Mouse (Mus musculus) midbrain, postnatal 0 days (tissue): ENCODE measurements at regions not wholly inside any gene's neighbourhood (a gene's known extent, or its start where the extent isn't known, plus 50 kb on each side); places are given as distances from the start of the nearest gene placed in this dataset.
A peak's percentile ranks its signal among the peaks of the same experiment; 100 is the strongest.

ENCODE experiments used
- ATAC-seq: fragments of 200-750 bp; cut with Nextera tagmentation; 2 replicates; pipeline ENCODE4 v1.8.0; 2017; ENCODE audit warnings: moderate number of reproducible peaks, mild to moderate bottlenecking, moderate TSS enrichment, moderate library complexity; ENCODE audit not compliant: low FRiP score
- DNase-seq: peaks from one replicate; pipeline ENCODE4 v3.0.0-alpha.2; 2015; ENCODE audit warnings: low spot score
- H3K27ac ChIP-seq: fragments of 300-500 bp; sonication (generic); 2 replicates; pipeline ENCODE4 v1.5.1; 2014; ENCODE audit warnings: low read depth, mild to moderate bottlenecking, low read length, mixed read lengths
- H3K27me3 ChIP-seq: fragments of 300-500 bp; sonication (generic); 2 replicates; pipeline ENCODE4 v1.6.1; 2014; ENCODE audit warnings: low read length, control low read depth, mixed read lengths; ENCODE audit not compliant: insufficient read depth
- H3K36me3 ChIP-seq: fragments of 300-500 bp; sonication (generic); 2 replicates; pipeline ENCODE4 v1.6.1; 2014; ENCODE audit warnings: low read length, control low read depth, mixed read lengths; ENCODE audit not compliant: insufficient read depth
- H3K4me1 ChIP-seq: fragments of 300-500 bp; sonication (generic); 2 replicates; pipeline ENCODE4 v1.6.1; 2014; ENCODE audit warnings: mild to moderate bottlenecking, control low read depth, antibody characterized with exemption, low read length, mixed read lengths; ENCODE audit not compliant: insufficient read depth
- H3K4me2 ChIP-seq: fragments of 300-500 bp; sonication (generic); 2 replicates; pipeline ENCODE4 v1.6.1; 2014; ENCODE audit warnings: low read depth, mild to moderate bottlenecking, low read length, mixed read lengths; ENCODE audit not compliant: poor library complexity, severe bottlenecking
- H3K4me3 ChIP-seq: fragments of 300-500 bp; sonication (generic); 2 replicates; pipeline ENCODE4 v1.5.1; 2014; ENCODE audit warnings: low read depth, mild to moderate bottlenecking, low read length, moderate library complexity
- H3K9ac ChIP-seq: fragments of 300-500 bp; sonication (generic); replicated peaks from 2 replicates; pipeline ENCODE4 v1.6.1; 2014; ENCODE audit warnings: mild to moderate bottlenecking, low read length, moderate library complexity, mixed read lengths; ENCODE audit not compliant: poor library complexity, severe bottlenecking
- H3K9me3 ChIP-seq: fragments of 300-500 bp; sonication (generic); 2 replicates; pipeline ENCODE4 v1.6.1; 2016; ENCODE audit warnings: low read length, control low read depth
- CTCF ChIP-seq: IDR thresholded peaks from 2 replicates; pipeline ENCODE4 v1.5.1; 2016; ENCODE audit warnings: antibody characterized with exemption, mild to moderate bottlenecking
- WGBS: fragments of 180-500 bp; shearing (Covaris S2); extraction: QIAGEN DNeasy Blood & Tissue Kit; methylation state at CpG from one replicate; pipeline ENCODE4 v1.1.7; 2014; 5-methylcytosine and 5-hydroxymethylcytosine counted together

GRCm38 (mm10) chr5:91740159-91740537, 222.7 kb downstream of the Rchy1 start:
- no peak overlapping the region for H3K4me3 ChIP-seq
- no peak overlapping the region for H3K4me2 ChIP-seq
- ATAC-seq: no peak
- H3K27ac ChIP-seq: no peak overlapping the region
- H3K4me1 ChIP-seq: no peaks in the 10 kb centered on the region
- H3K36me3 ChIP-seq: no peaks in the 10 kb centered on the region
- H3K27me3 ChIP-seq: no peaks in the 10 kb centered on the region
- H3K9me3 ChIP-seq: no peaks in the 10 kb centered on the region
- no peak for DNase-seq
- 45% methylated on average over 4 of the region's 4 CpGs for WGBS
- TF ChIP-seq CTCF: no peak
- H3K9ac ChIP-seq: no peak overlapping the region

GRCm38 (mm10) chr5:91739433-91740158, 222.2 kb downstream of the Parm1 start:
- WGBS: 76% methylated on average over 16 of the region's 16 CpGs
- Histone ChIP-seq H3K4me3 (no peak overlapping the region), H3K4me2 (no peak overlapping the region), H3K36me3 (no peaks in the 10 kb centered on the region), H3K9ac (no peak overlapping the region), H3K27me3 (no peaks in the 10 kb centered on the region), H3K4me1 (no peaks in the 10 kb centered on the region), H3K9me3 (no peaks in the 10 kb centered on the region), H3K27ac (no peak overlapping the region)
- TF ChIP-seq CTCF: no peak
- no peak for ATAC-seq
- DNase-seq: peak; percentile 38

GRCm38 (mm10) chr5:91732002-91732401, 214.6 kb downstream of the Parm1 start:
- H3K9ac ChIP-seq: no peak overlapping the region
- 86% methylated on average over 5 of the region's 5 CpGs for whole genome bisulfite sequencing
- no peak overlapping the region for H3K4me3 ChIP-seq
- DNase-seq (no peak), ATAC-seq (no peak)
- no peak overlapping the region for H3K27ac ChIP-seq
- H3K36me3 ChIP-seq: no peaks in the 10 kb centered on the region
- TF ChIP-seq CTCF: no peak
- H3K4me2 ChIP-seq: no peak overlapping the region
- H3K9me3 ChIP-seq: no peaks in the 10 kb centered on the region
- no peaks in the 10 kb centered on the region for H3K4me1 ChIP-seq
- 0 out of 2 replicates have a peak, but pooled peaks cover 6% of the 10 kb centered on the region for H3K27me3 ChIP-seq

- Histone ChIP-seq H3K36me3 (no peaks in the 10 kb centered on the region), H3K27me3 (0 out of 2 replicates have a peak, but pooled peaks cover 6% of the 10 kb centered on the region), H3K4me2 (no peak overlapping the region), H3K4me3 (no peak overlapping the region), H3K27ac (no peak overlapping the region), H3K9me3 (no peaks in the 10 kb centered on the region), H3K4me1 (no peaks in the 10 kb centered on the region), H3K9ac (no peak overlapping the region)
- 82% methylated on average over 5 of the region's 5 CpGs for WGBS
- DNase-seq (no peak), ATAC-seq (no peak)
- TF ChIP-seq CTCF: no peak
These were observed 213.7 kb downstream of the Parm1 start for GRCm38 (mm10) chr5:91731155-91731554.

GRCm38 (mm10) chr5:91729868-91730267, 212.5 kb downstream of the Parm1 start:
- ATAC-seq (no peak), DNase-seq (no peak)
- Histone ChIP-seq H3K9ac (no peak overlapping the region), H3K27ac (no peak overlapping the region), H3K4me2 (no peak overlapping the region), H3K9me3 (no peaks in the 10 kb centered on the region), H3K4me1 (no peaks in the 10 kb centered on the region), H3K4me3 (no peak overlapping the region), H3K27me3 (0 out of 2 replicates have a peak, but pooled peaks cover 6% of the 10 kb centered on the region), H3K36me3 (no peaks in the 10 kb centered on the region)
- TF ChIP-seq CTCF: no peak
- WGBS: 56% methylated on average over 3 of the region's 3 CpGs

- no peak for ATAC-seq
- no peak for TF ChIP-seq CTCF
These were observed 212.0 kb downstream of the Parm1 start for GRCm38 (mm10) chr5:91729415-91729814.

More at GRCm38 (mm10) chr5:91729415-91729814, 212.0 kb downstream of the Parm1 start:
- no peaks in the 10 kb centered on the region for H3K9me3 ChIP-seq
- peak; percentile 27 for DNase-seq
- H3K27ac ChIP-seq: no peak overlapping the region
- H3K4me1 ChIP-seq: no peaks in the 10 kb centered on the region
- WGBS: 29% methylated on average over 4 of the region's 4 CpGs
- H3K4me2 ChIP-seq: no peak overlapping the region
- no peak overlapping the region for H3K4me3 ChIP-seq
- no peak overlapping the region for H3K9ac ChIP-seq
- 0 out of 2 replicates have a peak, but pooled peaks cover 6% of the 10 kb centered on the region for H3K27me3 ChIP-seq
- H3K36me3 ChIP-seq: no peaks in the 10 kb centered on the region
